18 mouse cellular contexts compared by ENCODE assay signal in the genomic region with DNA sequence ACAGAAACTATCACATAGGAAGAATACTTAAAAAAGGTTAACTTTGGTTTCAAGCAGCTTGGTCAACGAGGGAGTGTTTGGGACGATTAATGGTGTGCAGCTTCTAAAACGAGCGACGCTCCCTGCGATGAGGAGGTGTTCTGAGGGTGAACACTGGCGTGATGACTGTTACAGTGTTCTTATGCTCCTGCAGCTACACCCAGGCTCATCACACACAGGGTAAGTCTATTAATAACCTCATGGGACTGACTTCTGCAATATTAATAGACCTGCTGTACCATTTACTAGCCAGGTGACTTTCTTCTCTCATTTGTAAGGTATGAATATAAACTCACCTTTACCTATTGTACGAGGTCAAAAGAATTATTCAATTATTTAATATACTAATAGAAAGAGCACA. TPM values are rescaled to one million over a fixed set of nuclear protein-coding genes. Genes with fewer than 3 reads are reported as not detected.
DNase-seq lines count a peak whose midpoint lies in the region; ATAC-seq and TF ChIP-seq lines count a peak whose summit lies in the region.
"Had no signal": no experiment of that assay in that cellular context is flagged by ENCODE, and none has a peak within 500 bp of the region (broad histone marks: within the 10 kb centered on the region; RNA-seq: fewer than 3 reads in every experiment).

No protein-coding gene starts in this region.

- no peaks in the 10 kb centered on the region for H3K27me3 ChIP-seq in heart, adult 2 months (ENCODE audit: control insufficient read depth, insufficient read depth, low read length)
- H3K27me3 ChIP-seq in heart, embryonic 12.5 days (replicated peaks), result no peaks in the 10 kb centered on the region
- H3K27me3 ChIP-seq: embryonic facial prominence, embryonic 12.5 days; forebrain, embryonic 15.5 days; hindbrain, embryonic 15.5 days had no signal

- no peaks in the 10 kb centered on the region for H3K4me1 ChIP-seq in heart, adult 2 months (ENCODE audit: control insufficient read depth, insufficient read depth, low read length)
- H3K4me1 ChIP-seq in heart, embryonic 12.5 days (replicated peaks), result no peaks in the 10 kb centered on the region
- H3K4me1 ChIP-seq: embryonic facial prominence, embryonic 12.5 days; forebrain, embryonic 15.5 days; hindbrain, embryonic 15.5 days had no signal

- H3K9me3 ChIP-seq in heart, embryonic 12.5 days (replicated peaks), result no peaks in the 10 kb centered on the region
- H3K9me3 ChIP-seq: embryonic facial prominence, embryonic 12.5 days; forebrain, embryonic 15.5 days; G1E; hindbrain, embryonic 15.5 days had no signal

- TF ChIP-seq EP300 in heart, adult 2 months (IDR thresholded peaks at IDR 0.05; ENCODE audit: insufficient read depth, low read depth, low read length), result no peak

- no peak overlapping the region for H3K4me2 ChIP-seq in heart, embryonic 12.5 days
- H3K4me2 ChIP-seq: embryonic facial prominence, embryonic 12.5 days; forebrain, embryonic 15.5 days; hindbrain, embryonic 15.5 days had no signal

- peak overlapping the region; percentile 75 for H3K27ac ChIP-seq in heart, adult 2 months
- H3K27ac ChIP-seq in heart, embryonic 12.5 days (ENCODE audit: poor library complexity, severe bottlenecking), result no peak overlapping the region
- H3K27ac ChIP-seq: embryonic facial prominence, embryonic 12.5 days; forebrain, embryonic 15.5 days; hindbrain, embryonic 15.5 days had no signal

- WGBS in heart, adult 2 months, result 74% methylated on average over 8 of the region's 8 CpGs
- 89% methylated on average over 8 of the region's 8 CpGs for WGBS in heart, embryonic 12.5 days

- TF ChIP-seq CTCF in heart, adult 2 months (IDR thresholded peaks at IDR 0.05), result no peak

- no peak overlapping the region for H3K9ac ChIP-seq in heart, adult 2 months (ENCODE audit: low read depth, low read length)
- no peak overlapping the region for H3K9ac ChIP-seq in heart, embryonic 12.5 days
- H3K9ac ChIP-seq: embryonic facial prominence, embryonic 12.5 days; forebrain, embryonic 15.5 days; hindbrain, embryonic 15.5 days had no signal

- H3K36me3 ChIP-seq in heart, adult 2 months (ENCODE audit: control insufficient read depth, insufficient read depth, low read length), result peaks cover 6% of the 10 kb centered on the region
- peaks cover 71% of the 10 kb centered on the region for H3K36me3 ChIP-seq in heart, embryonic 12.5 days

- H3K79me2 ChIP-seq in heart, adult 2 months (replicated peaks; ENCODE audit: control insufficient read depth, insufficient read depth, low read length), result no peaks in the 10 kb centered on the region

- ATAC-seq in heart, embryonic 12.5 days (ENCODE audit: insufficient number of reproducible peaks, low FRiP score), result no peak
- ATAC-seq in cerebellum, adult (ENCODE audit: insufficient number of reproducible peaks, low FRiP score, low TSS enrichment), result no peak
- ATAC-seq: CD4-positive, CD25-positive, alpha-beta regulatory T cell, adult 4 months; forebrain, embryonic 15.5 days; intestine, embryonic 16.5 days had no signal

- TF ChIP-seq POLR2A in heart, adult 2 months (IDR thresholded peaks at IDR 0.05; ENCODE audit: insufficient read depth, low read depth, low read length), result no peak

- H3K4me3 ChIP-seq in heart, adult 2 months, result no peak overlapping the region
- H3K4me3 ChIP-seq in heart, embryonic 12.5 days, result no peak overlapping the region
- H3K4me3 ChIP-seq: embryonic facial prominence, embryonic 12.5 days; forebrain, embryonic 15.5 days; hindbrain, embryonic 15.5 days had no signal

- intact Hi-C loops in heart, adult 2 months (cut with DNase I), result no loop called here
- intact Hi-C loops in heart, postnatal 10 days (cut with DNase I), result no loop called here

- peak in 1 of 2 experiments; percentile 13 for DNase-seq in heart, adult 2 months
- no peak for DNase-seq in heart, postnatal 4 days
- DNase-seq in heart, postnatal 10 days, result peak; percentile 32 to 37
- DNase-seq in skeletal muscle tissue, adult 2 months (ENCODE audit: low read depth, low spot score), result peak; percentile 46
- DNase-seq: adrenal gland, adult 8-10 months; adrenal gland, postnatal 36 days; cerebellum, adult 11-12 months; cerebellum, adult 9-10 months; gastrocnemius, postnatal 10 days; kidney, adult 2 months had no signal

RNA-seq across cellular contexts. Expression of a gene that starts 17.9 kb away (rescaled TPM):
- 100 to 1,000 TPM; 800 to 921 TPM for total RNA-seq in heart, adult 2 months (2021)
- 521 and 828 TPM in 2 replicates for polyA plus RNA-seq in heart, adult 2 months (2012; rRNA removed)
- total RNA-seq in heart, postnatal 4 days (2021), result 100 to 1,000 TPM; 413 to 425 TPM
- total RNA-seq in heart, postnatal 10 days (2021), result 100 to 1,000 TPM; 571 to 624 TPM
- polyA plus RNA-seq in heart, embryonic 12.5 days (2016; fragmentation: Nextera tagmentation; extraction: Ambion mirVana), result 80.3 and 82.2 TPM in 2 replicates

RNA-seq across cellular contexts. Expression of a gene that starts 19.0 kb away (rescaled TPM):
- 1 to 10 TPM; 9.8 to 10.0 TPM for total RNA-seq in heart, adult 2 months (2021)
- 5.3 and 10.1 TPM in 2 replicates for polyA plus RNA-seq in heart, adult 2 months (2012; rRNA removed)
- total RNA-seq in heart, postnatal 4 days (2021), result 10 to 100 TPM; 23.5 to 27.2 TPM
- total RNA-seq in heart, postnatal 10 days (2021), result 10 to 100 TPM; 16.7 to 18.5 TPM
- 26.9 and 30.1 TPM in 2 replicates for polyA plus RNA-seq in heart, embryonic 12.5 days (2016; fragmentation: Nextera tagmentation; extraction: Ambion mirVana)
